Comparison of ENCODE assay signal across 20 mouse cellular contexts in the genomic region with DNA sequence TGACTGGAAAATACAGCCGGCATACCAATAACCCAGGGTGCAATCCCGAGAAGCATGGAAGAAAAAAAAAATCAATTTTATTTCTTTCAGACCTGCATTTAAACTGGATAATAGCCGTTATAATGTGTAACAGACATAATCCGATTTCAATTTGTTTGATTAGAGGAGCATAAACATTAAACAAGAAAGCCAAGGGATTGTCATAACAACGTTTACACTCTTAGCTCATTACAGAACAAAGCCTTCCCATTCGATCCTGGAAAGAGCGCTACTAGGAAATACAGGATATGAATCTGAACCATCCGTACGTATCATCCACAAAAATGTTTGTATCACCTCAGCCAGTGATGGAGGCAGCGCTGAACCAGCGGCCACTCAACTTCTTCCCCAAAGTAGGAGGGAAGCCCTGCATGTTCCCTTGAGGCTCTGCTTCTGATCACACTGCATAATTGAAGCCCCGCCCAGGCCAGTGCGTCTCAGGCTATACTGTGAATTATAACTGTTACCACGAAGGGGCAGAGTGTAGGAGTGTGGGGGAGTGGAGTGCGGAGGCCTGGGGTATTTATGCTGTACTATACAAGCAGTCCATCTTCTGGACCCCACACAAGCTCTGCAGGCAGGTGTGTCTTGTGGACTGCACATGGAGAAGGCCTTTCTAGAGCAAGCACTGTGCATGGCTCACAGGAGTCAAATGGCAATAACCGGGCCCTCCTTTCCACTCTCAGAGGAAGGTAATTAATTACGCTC.
A peak's percentile ranks its signal among the peaks of the same experiment; 100 is the strongest.
DNase-seq lines count a peak whose midpoint lies in the region; ATAC-seq and TF ChIP-seq lines count a peak whose summit lies in the region.
"Had no signal": no experiment of that assay in that cellular context is flagged by ENCODE, and none has a peak within 500 bp of the region (broad histone marks: within the 10 kb centered on the region; RNA-seq: fewer than 3 reads in every experiment).

No protein-coding gene starts in this region.

- H3K36me3 ChIP-seq in forebrain, embryonic 13.5 days (ENCODE audit: poor library complexity, severe bottlenecking), result no peaks in the 10 kb centered on the region
- H3K36me3 ChIP-seq in forebrain, embryonic 10.5 days (replicated peaks), result no peaks in the 10 kb centered on the region
- H3K36me3 ChIP-seq in midbrain, embryonic 12.5 days, result no peaks in the 10 kb centered on the region
- no peaks in the 10 kb centered on the region for H3K36me3 ChIP-seq in midbrain, postnatal 0 days (ENCODE audit: insufficient read depth, low read length)
- H3K36me3 ChIP-seq in forebrain, embryonic 15.5 days, result no peaks in the 10 kb centered on the region
- H3K36me3 ChIP-seq in midbrain, embryonic 16.5 days (ENCODE audit: control insufficient read depth, insufficient read depth, low read length), result no peaks in the 10 kb centered on the region
- H3K36me3 ChIP-seq: embryonic facial prominence, embryonic 15.5 days; liver, embryonic 15.5 days had no signal

- H3K4me3 ChIP-seq in forebrain, embryonic 13.5 days, result no peak overlapping the region
- H3K4me3 ChIP-seq in forebrain, embryonic 10.5 days, result no peak overlapping the region
- no peak overlapping the region for H3K4me3 ChIP-seq in midbrain, embryonic 12.5 days
- no peak overlapping the region for H3K4me3 ChIP-seq in midbrain, postnatal 0 days (ENCODE audit: low read depth, low read length)
- H3K4me3 ChIP-seq in forebrain, embryonic 15.5 days, result no peak overlapping the region
- no peak overlapping the region for H3K4me3 ChIP-seq in midbrain, embryonic 16.5 days (ENCODE audit: low read depth, low read length)
- H3K4me3 ChIP-seq: embryonic facial prominence, embryonic 15.5 days; liver, embryonic 15.5 days; megakaryocyte, embryonic 14.5 days had no signal

- 0 out of 2 replicates have a peak, but pooled peaks have one; percentile 14 for ATAC-seq in forebrain, embryonic 13.5 days
- no peak for ATAC-seq in midbrain, embryonic 12.5 days (ENCODE audit: low FRiP score, low read depth)
- ATAC-seq in midbrain, postnatal 0 days (ENCODE audit: low FRiP score), result no peak
- peak; percentile 30 for ATAC-seq in forebrain, embryonic 15.5 days (replicated peaks)
- ATAC-seq in midbrain, embryonic 16.5 days, result 0 out of 2 replicates have a peak, but pooled peaks have one; percentile 11
- ATAC-seq: intestine, postnatal 0 days had no signal

- peak overlapping the region; percentile 48; the same call in 1 of the 2 replicates for H3K27ac ChIP-seq in forebrain, embryonic 13.5 days
- H3K27ac ChIP-seq in forebrain, embryonic 10.5 days, result no peak overlapping the region
- peak overlapping the region; percentile 40; the same call in 1 of the 2 replicates for H3K27ac ChIP-seq in midbrain, embryonic 12.5 days (replicated peaks)
- no peak overlapping the region for H3K27ac ChIP-seq in midbrain, postnatal 0 days (ENCODE audit: low read depth, low read length)
- peak overlapping the region; percentile 41 for H3K27ac ChIP-seq in forebrain, embryonic 15.5 days (replicated peaks)
- H3K27ac ChIP-seq in midbrain, embryonic 16.5 days (ENCODE audit: low read length), result peak overlapping the region; percentile 31
- H3K27ac ChIP-seq: embryonic facial prominence, embryonic 15.5 days; liver, embryonic 15.5 days had no signal

- WGBS in forebrain, embryonic 13.5 days, result 55% methylated on average over 17 of the region's 17 CpGs
- WGBS in forebrain, embryonic 10.5 days, result 86% methylated on average over 17 of the region's 17 CpGs
- 71% methylated on average over 17 of the region's 17 CpGs for WGBS in midbrain, embryonic 12.5 days
- 49% methylated on average over 17 of the region's 17 CpGs for WGBS in midbrain, postnatal 0 days
- 42% methylated on average over 17 of the region's 17 CpGs for WGBS in forebrain, embryonic 15.5 days
- WGBS in midbrain, embryonic 16.5 days, result 50% methylated on average over 17 of the region's 17 CpGs

- peak overlapping the region; percentile 7; the same call in 1 of the 2 replicates for H3K4me2 ChIP-seq in forebrain, embryonic 13.5 days
- no peak overlapping the region for H3K4me2 ChIP-seq in midbrain, embryonic 12.5 days (replicated peaks)
- no peak overlapping the region for H3K4me2 ChIP-seq in midbrain, postnatal 0 days (ENCODE audit: low read depth, low read length, poor library complexity, severe bottlenecking)
- H3K4me2 ChIP-seq in forebrain, embryonic 15.5 days (replicated peaks), result no peak overlapping the region
- no peak overlapping the region for H3K4me2 ChIP-seq in midbrain, embryonic 16.5 days (ENCODE audit: low read length)
- H3K4me2 ChIP-seq: embryonic facial prominence, embryonic 15.5 days; liver, embryonic 15.5 days had no signal

- no peak for TF ChIP-seq CTCF in midbrain, postnatal 0 days (IDR thresholded peaks at IDR 0.05)

- peaks cover 64% of the 10 kb centered on the region for H3K4me1 ChIP-seq in forebrain, embryonic 13.5 days
- peaks cover 48% of the 10 kb centered on the region for H3K4me1 ChIP-seq in forebrain, embryonic 10.5 days
- H3K4me1 ChIP-seq in midbrain, embryonic 12.5 days, result peaks cover 40% of the 10 kb centered on the region
- peaks cover 15% of the 10 kb centered on the region for H3K4me1 ChIP-seq in midbrain, postnatal 0 days (ENCODE audit: insufficient read depth, low read length)
- H3K4me1 ChIP-seq in forebrain, embryonic 15.5 days, result peaks cover 56% of the 10 kb centered on the region
- peaks cover 40% of the 10 kb centered on the region for H3K4me1 ChIP-seq in midbrain, embryonic 16.5 days (ENCODE audit: control insufficient read depth, insufficient read depth, low read length)

- H3K9me3 ChIP-seq in forebrain, embryonic 13.5 days (replicated peaks), result no peaks in the 10 kb centered on the region
- H3K9me3 ChIP-seq in forebrain, embryonic 10.5 days, result no peaks in the 10 kb centered on the region
- H3K9me3 ChIP-seq in midbrain, embryonic 12.5 days, result no peaks in the 10 kb centered on the region
- H3K9me3 ChIP-seq in midbrain, postnatal 0 days (ENCODE audit: low read length), result no peaks in the 10 kb centered on the region
- H3K9me3 ChIP-seq in forebrain, embryonic 15.5 days, result no peaks in the 10 kb centered on the region
- no peaks in the 10 kb centered on the region for H3K9me3 ChIP-seq in midbrain, embryonic 16.5 days (replicated peaks; ENCODE audit: control insufficient read depth, low read length, poor library complexity, severe bottlenecking)
- H3K9me3 ChIP-seq: embryonic facial prominence, embryonic 15.5 days; liver, embryonic 15.5 days; megakaryocyte, embryonic 14.5 days had no signal

- peak overlapping the region; percentile 30; the same call in 1 of the 2 replicates for H3K9ac ChIP-seq in forebrain, embryonic 13.5 days
- no peak overlapping the region for H3K9ac ChIP-seq in midbrain, embryonic 12.5 days (replicated peaks)
- no peak overlapping the region; the same call in 1 of the 2 replicates for H3K9ac ChIP-seq in midbrain, postnatal 0 days (replicated peaks; ENCODE audit: low read length, poor library complexity, severe bottlenecking)
- H3K9ac ChIP-seq in forebrain, embryonic 15.5 days (replicated peaks), result peak overlapping the region; percentile 22; the same call in 1 of the 2 replicates
- no peak overlapping the region for H3K9ac ChIP-seq in midbrain, embryonic 16.5 days (ENCODE audit: low read depth, low read length)
- H3K9ac ChIP-seq: embryonic facial prominence, embryonic 15.5 days; liver, embryonic 15.5 days had no signal

- DNase-seq in forebrain, embryonic 10.5 days (ENCODE audit: extremely low spot score, low spot score), result no peak
- DNase-seq in midbrain, postnatal 0 days (ENCODE audit: low spot score), result no peak
- DNase-seq in right cerebral cortex, postnatal 25 days, result no peak
- no peak for DNase-seq in ovary, adult 18-20 months (ENCODE audit: low spot score)
- DNase-seq: adrenal gland, postnatal 14 days; cerebellum, adult 2 months; gastrocnemius, postnatal 25 days; heart, postnatal 10 days; kidney, postnatal 10 days; lung, postnatal 10 days; right cerebral cortex, postnatal 4 days; thymus, postnatal 14 days had no signal

- peaks cover 7% of the 10 kb centered on the region; the same call in 1 of the 2 replicates for H3K27me3 ChIP-seq in forebrain, embryonic 13.5 days
- H3K27me3 ChIP-seq in forebrain, embryonic 10.5 days (ENCODE audit: poor library complexity, severe bottlenecking), result peaks cover 37% of the 10 kb centered on the region
- peaks cover 3% of the 10 kb centered on the region; the same call in 1 of the 2 replicates for H3K27me3 ChIP-seq in midbrain, embryonic 12.5 days
- no peaks in the 10 kb centered on the region for H3K27me3 ChIP-seq in midbrain, postnatal 0 days (ENCODE audit: insufficient read depth, low read length)
- no peaks in the 10 kb centered on the region for H3K27me3 ChIP-seq in forebrain, embryonic 15.5 days
- H3K27me3 ChIP-seq in midbrain, embryonic 16.5 days (ENCODE audit: control insufficient read depth, insufficient read depth, low read depth, low read length), result no peaks in the 10 kb centered on the region
- H3K27me3 ChIP-seq: embryonic facial prominence, embryonic 15.5 days had no signal

Comparison
In these comparisons a context has a peak if more than half of its experiments do, and no peak if none do; other contexts are left out.
1. ATAC-seq: peak in forebrain, embryonic 13.5 days (single experiment), forebrain, embryonic 15.5 days (single experiment) and midbrain, embryonic 16.5 days (single experiment); none in midbrain, embryonic 12.5 days (single experiment) and midbrain, postnatal 0 days (single experiment).
2. H3K27ac ChIP-seq: peak in forebrain, embryonic 13.5 days (single experiment), midbrain, embryonic 12.5 days (single experiment), forebrain, embryonic 15.5 days (single experiment) and midbrain, embryonic 16.5 days (single experiment); none in forebrain, embryonic 10.5 days (single experiment) and midbrain, postnatal 0 days (single experiment).
3. H3K9ac ChIP-seq: peak in forebrain, embryonic 13.5 days (single experiment) and forebrain, embryonic 15.5 days (single experiment); none in midbrain, embryonic 12.5 days (single experiment), midbrain, postnatal 0 days (single experiment) and midbrain, embryonic 16.5 days (single experiment).